Mouse (Mus musculus): Measurements from ENCODE around the gene Gse1. TPM values are rescaled to one million over a fixed set of nuclear protein-coding genes. Genes with fewer than 3 reads are reported as not detected.

The Gse1 gene
- total RNA-seq, 1 experiment, result 21.4 TPM

DNA sequence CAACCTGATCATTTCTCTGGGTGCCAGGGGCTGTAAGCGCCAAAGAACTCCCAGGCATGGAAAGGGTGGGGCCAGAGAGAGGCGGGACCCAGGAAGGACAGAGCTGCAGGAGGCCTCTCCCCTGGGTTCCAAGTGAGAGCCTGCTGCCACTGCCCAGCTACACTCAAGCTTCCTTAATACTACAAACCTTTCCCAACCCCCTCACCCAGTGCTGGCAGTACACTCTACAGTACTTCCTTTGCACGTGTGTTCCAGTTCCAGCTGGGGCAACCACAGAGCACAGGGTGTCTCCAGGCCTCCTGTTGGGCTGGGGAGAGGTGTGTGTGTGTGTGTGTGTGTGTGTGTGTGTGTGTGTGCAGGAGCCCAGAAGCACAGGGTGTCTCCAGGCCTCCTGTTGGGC, 56.8 kb downstream of the Gse1 start:
- no peaks in the 10 kb centered on the region for H3K9me3 ChIP-seq (ENCODE audit: control insufficient read depth, insufficient read depth, low read depth, low read length)
- peaks cover 0 to 19% of the 10 kb centered on the region in 2 experiments; a peak in 1 of 4 replicates for H3K4me1 ChIP-seq (ENCODE audit: control insufficient read depth in 2 of 2, insufficient read depth in 2 of 2, low read length in 2 of 2, poor library complexity in 1 of 2)
- H3K4me3 ChIP-seq (ENCODE audit: insufficient read depth in 1 of 2, low read depth in 1 of 2, low read length in 2 of 2, poor library complexity in 1 of 2, severe bottlenecking in 1 of 2), result no peak overlapping the region
- no peak for TF ChIP-seq MAFK (IDR thresholded peaks at IDR 0.05; ENCODE audit: insufficient read depth, low read depth, low read length)
- no peak for TF ChIP-seq HCFC1 (IDR thresholded peaks at IDR 0.05; ENCODE audit: borderline replicate concordance, insufficient read depth, low read length)
- TF ChIP-seq CHD2 (IDR thresholded peaks at IDR 0.05; ENCODE audit: low read depth, low read length), result no peak
- TF ChIP-seq ZC3H11A (IDR thresholded peaks at IDR 0.05; ENCODE audit: borderline replicate concordance, low read depth, low read length), result no peak
- TF ChIP-seq ZNF384 (IDR thresholded peaks at IDR 0.05; ENCODE audit: low read depth, low read length), result no peak
- H3K27ac ChIP-seq (ENCODE audit: insufficient read depth, low read depth, low read length, poor library complexity, severe bottlenecking), result no peak overlapping the region
- H3K36me3 ChIP-seq (ENCODE audit: control insufficient read depth, insufficient read depth, low read length, poor library complexity, severe bottlenecking), result no peaks in the 10 kb centered on the region
- in situ Hi-C loops (cut with MboI; ENCODE audit: low sequenced_read_pairs in 2 of 2, unreplicated experiment in 2 of 2), result no loop called here
- no peak overlapping the region for H3K9ac ChIP-seq (ENCODE audit: insufficient read depth, low read depth, low read length, poor library complexity, severe bottlenecking)
- no peak for DNase-seq (ENCODE audit: low read depth, low spot score)

DNA sequence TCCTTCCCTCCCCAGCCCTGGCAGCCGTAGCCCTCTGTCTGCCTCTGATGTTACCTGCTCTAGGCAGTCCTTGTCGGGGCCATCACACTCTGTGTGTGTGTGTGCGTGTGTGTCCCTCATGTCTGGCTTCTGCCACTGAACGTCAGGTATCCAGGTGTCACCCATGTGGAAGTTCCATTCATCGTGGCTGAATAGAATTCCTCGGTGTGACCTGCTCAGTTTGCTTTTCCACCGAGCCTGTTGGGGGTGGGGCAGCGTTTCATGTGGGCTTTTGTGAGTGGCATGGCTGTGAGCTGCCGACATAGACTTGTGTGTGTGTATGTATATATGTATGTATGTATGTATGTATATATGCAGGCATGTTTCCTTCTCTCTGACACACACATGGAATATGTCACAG, 57.6 kb downstream of the Gse1 start:
- H3K4me1 ChIP-seq (ENCODE audit: control insufficient read depth in 2 of 2, insufficient read depth in 2 of 2, low read length in 2 of 2, poor library complexity in 1 of 2), result peaks cover 0 to 19% of the 10 kb centered on the region in 2 experiments; a peak in 1 of 4 replicates
- no peaks in the 10 kb centered on the region for H3K9me3 ChIP-seq (ENCODE audit: control insufficient read depth, insufficient read depth, low read depth, low read length)
- TF ChIP-seq MAFK (IDR thresholded peaks at IDR 0.05; ENCODE audit: insufficient read depth, low read depth, low read length) (no peak), ZNF384 (IDR thresholded peaks at IDR 0.05; ENCODE audit: low read depth, low read length) (no peak), HCFC1 (IDR thresholded peaks at IDR 0.05; ENCODE audit: borderline replicate concordance, insufficient read depth, low read length) (no peak)
- H3K36me3 ChIP-seq (ENCODE audit: control insufficient read depth, insufficient read depth, low read length, poor library complexity, severe bottlenecking), result no peaks in the 10 kb centered on the region
- H3K27ac ChIP-seq (ENCODE audit: insufficient read depth, low read depth, low read length, poor library complexity, severe bottlenecking), result no peak overlapping the region
- no peak overlapping the region for H3K4me3 ChIP-seq (ENCODE audit: insufficient read depth in 1 of 2, low read depth in 1 of 2, low read length in 2 of 2, poor library complexity in 1 of 2, severe bottlenecking in 1 of 2)
- no peak for DNase-seq (ENCODE audit: low read depth, low spot score)
- in situ Hi-C loops (cut with MboI; ENCODE audit: low sequenced_read_pairs in 2 of 2, unreplicated experiment in 2 of 2), result no loop called here
- H3K9ac ChIP-seq (ENCODE audit: insufficient read depth, low read depth, low read length, poor library complexity, severe bottlenecking), result no peak overlapping the region

DNA sequence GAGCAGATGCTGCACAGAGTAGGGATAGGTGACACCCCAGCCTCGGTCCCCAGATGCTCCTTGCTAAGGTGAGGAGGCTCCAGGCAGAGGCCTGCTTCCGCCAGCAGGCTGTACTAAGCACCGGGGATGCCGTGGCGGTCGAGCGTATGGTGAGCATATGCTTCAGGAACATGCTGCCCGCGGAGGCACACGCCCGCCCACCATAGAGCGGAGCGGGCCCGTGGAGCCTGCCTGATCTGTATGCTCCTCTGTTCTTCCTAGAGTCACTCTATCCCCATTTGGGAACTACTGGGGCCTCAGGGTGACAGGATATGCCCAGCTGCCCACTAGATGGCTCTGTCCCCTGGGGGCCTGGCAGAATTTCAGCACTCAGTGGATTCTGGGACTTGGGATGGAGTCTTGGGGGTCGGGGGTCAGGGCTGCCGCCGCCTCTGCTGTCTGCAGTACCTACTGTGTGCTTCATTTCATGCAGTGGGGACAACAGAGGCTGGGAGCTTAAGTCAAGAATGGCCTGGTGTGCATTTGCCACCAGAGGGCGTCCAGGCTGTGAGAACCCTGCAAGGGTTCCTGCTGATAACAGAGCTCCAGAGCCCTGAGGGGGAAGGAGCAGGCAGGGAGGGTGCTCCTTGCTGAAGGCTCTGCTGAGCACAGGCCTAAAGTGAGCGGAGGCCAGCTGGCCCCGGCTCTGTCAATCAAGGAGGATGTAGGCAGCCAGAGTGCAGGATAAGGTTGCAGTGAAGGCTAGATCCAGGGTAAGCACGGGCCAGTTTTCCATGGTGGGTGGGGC, 60.1 kb downstream of the Gse1 start:
- TF ChIP-seq ZC3H11A (IDR thresholded peaks at IDR 0.05; ENCODE audit: borderline replicate concordance, low read depth, low read length) (no peak), CHD2 (IDR thresholded peaks at IDR 0.05; ENCODE audit: low read depth, low read length) (no peak), ZNF384 (IDR thresholded peaks at IDR 0.05; ENCODE audit: low read depth, low read length) (no peak), HCFC1 (IDR thresholded peaks at IDR 0.05; ENCODE audit: borderline replicate concordance, insufficient read depth, low read length) (no peak), MAFK (IDR thresholded peaks at IDR 0.05; ENCODE audit: insufficient read depth, low read depth, low read length) (no peak)
- peak overlapping the region in 1 of 2 experiments; percentile 56; a peak in 2 of 4 replicates for H3K4me3 ChIP-seq (ENCODE audit: insufficient read depth in 1 of 2, low read depth in 1 of 2, low read length in 2 of 2, poor library complexity in 1 of 2, severe bottlenecking in 1 of 2)

DNA sequence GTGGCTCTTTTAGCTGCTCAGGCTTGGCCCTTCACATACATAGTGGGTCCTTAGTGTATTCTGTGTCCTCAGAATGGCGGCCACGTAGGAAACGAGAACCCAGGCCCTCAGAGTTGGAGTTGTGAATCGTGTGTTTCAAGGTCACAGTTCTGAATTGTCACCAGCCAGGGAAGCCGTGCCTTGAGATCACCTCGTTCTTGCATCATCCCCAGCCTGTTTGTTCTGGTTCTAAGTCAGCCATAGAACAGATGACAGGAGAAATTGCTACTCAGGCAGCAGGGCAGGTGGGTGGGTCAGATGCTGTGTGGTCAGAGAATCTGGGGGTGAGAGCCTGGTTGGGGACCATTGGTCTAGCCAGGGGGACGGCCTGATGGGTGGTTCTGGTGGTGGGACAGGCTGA, 60.9 kb downstream of the Gse1 start:
- in situ Hi-C loops (cut with MboI; ENCODE audit: low sequenced_read_pairs in 2 of 2, unreplicated experiment in 2 of 2), result no loop called here
- Histone ChIP-seq H3K4me1 (ENCODE audit: control insufficient read depth in 2 of 2, insufficient read depth in 2 of 2, low read length in 2 of 2, poor library complexity in 1 of 2) (peaks cover 0 to 19% of the 10 kb centered on the region in 2 experiments; a peak in 1 of 4 replicates), H3K9ac (ENCODE audit: insufficient read depth, low read depth, low read length, poor library complexity, severe bottlenecking) (no peak overlapping the region), H3K27ac (ENCODE audit: insufficient read depth, low read depth, low read length, poor library complexity, severe bottlenecking) (no peak overlapping the region), H3K9me3 (ENCODE audit: control insufficient read depth, insufficient read depth, low read depth, low read length) (no peaks in the 10 kb centered on the region), H3K4me3 (ENCODE audit: insufficient read depth in 1 of 2, low read depth in 1 of 2, low read length in 2 of 2, poor library complexity in 1 of 2, severe bottlenecking in 1 of 2) (no peak overlapping the region), H3K36me3 (ENCODE audit: control insufficient read depth, insufficient read depth, low read length, poor library complexity, severe bottlenecking) (no peaks in the 10 kb centered on the region)
- no peak for DNase-seq (ENCODE audit: low read depth, low spot score)
- TF ChIP-seq HCFC1 (IDR thresholded peaks at IDR 0.05; ENCODE audit: borderline replicate concordance, insufficient read depth, low read length) (no peak), ZC3H11A (IDR thresholded peaks at IDR 0.05; ENCODE audit: borderline replicate concordance, low read depth, low read length) (no peak), MAFK (IDR thresholded peaks at IDR 0.05; ENCODE audit: insufficient read depth, low read depth, low read length) (no peak), CHD2 (IDR thresholded peaks at IDR 0.05; ENCODE audit: low read depth, low read length) (no peak), ZNF384 (IDR thresholded peaks at IDR 0.05; ENCODE audit: low read depth, low read length) (no peak)

More for the DNA sequence above, 60.1 kb downstream of the Gse1 start:
- in situ Hi-C loops (cut with MboI; ENCODE audit: low sequenced_read_pairs in 2 of 2, unreplicated experiment in 2 of 2), result no loop called here
- Histone ChIP-seq H3K9me3 (ENCODE audit: control insufficient read depth, insufficient read depth, low read depth, low read length) (no peaks in the 10 kb centered on the region), H3K9ac (ENCODE audit: insufficient read depth, low read depth, low read length, poor library complexity, severe bottlenecking) (peak overlapping the region; percentile 24), H3K4me1 (ENCODE audit: control insufficient read depth in 2 of 2, insufficient read depth in 2 of 2, low read length in 2 of 2, poor library complexity in 1 of 2) (peaks cover 0 to 19% of the 10 kb centered on the region in 2 experiments; a peak in 1 of 4 replicates), H3K27ac (ENCODE audit: insufficient read depth, low read depth, low read length, poor library complexity, severe bottlenecking) (no peak overlapping the region), H3K36me3 (ENCODE audit: control insufficient read depth, insufficient read depth, low read length, poor library complexity, severe bottlenecking) (no peaks in the 10 kb centered on the region)
- DNase-seq (ENCODE audit: low read depth, low spot score), result peak; percentile 86
